Comparison of ENCODE assay signal across 8 mouse cellular contexts in the genomic region with DNA sequence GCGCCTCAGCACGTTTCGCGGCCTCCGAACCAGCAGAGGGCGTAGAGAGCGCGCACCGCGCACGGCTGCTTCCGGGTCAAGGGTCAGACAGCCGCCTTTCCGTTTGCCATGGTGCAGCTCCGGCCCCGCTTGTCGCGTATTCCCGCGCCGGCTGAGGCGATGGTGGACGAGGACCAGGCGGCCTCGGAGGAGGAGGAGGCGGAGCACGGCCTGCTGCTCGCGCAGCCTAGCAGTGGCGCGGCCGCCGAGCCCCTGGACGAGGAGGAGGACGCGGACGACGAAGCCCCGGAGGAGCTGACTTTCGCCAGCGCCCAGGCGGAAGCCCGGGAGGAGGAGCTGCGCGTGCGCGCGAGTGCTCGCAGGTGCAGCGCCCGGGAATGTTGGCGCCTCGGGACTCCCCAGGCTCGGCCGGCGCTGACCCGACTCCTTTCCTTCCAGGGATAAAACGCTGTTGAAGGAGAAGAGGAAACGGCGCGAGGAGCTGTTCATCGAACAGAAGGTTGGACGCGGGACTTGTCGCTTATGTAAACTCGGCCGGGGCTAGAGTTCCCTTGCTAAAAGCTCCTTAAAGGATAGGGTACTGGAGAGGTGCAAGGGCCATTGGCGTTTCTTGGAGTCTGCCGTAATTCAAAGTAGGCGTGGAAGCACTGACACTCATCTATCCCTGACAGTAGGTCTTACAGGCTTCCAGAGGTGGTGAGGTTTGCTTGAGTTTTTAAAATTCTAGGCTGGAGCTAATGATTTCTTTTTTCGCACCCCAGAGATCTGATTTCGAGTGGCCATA. TPM values are rescaled to one million over a fixed set of nuclear protein-coding genes. Genes with fewer than 3 reads are reported as not detected.
DNase-seq lines count a peak whose midpoint lies in the region; ATAC-seq and TF ChIP-seq lines count a peak whose summit lies in the region.

A gene (plus strand): TSS at position 94 of the 784 bp plus-strand sequence.

- TF ChIP-seq POLR2A in brain, embryonic 14.5 days (IDR thresholded peaks at IDR 0.05; ENCODE audit: borderline replicate concordance, extremely low read depth, insufficient read depth, insufficient read length, poor library complexity, severe bottlenecking) = peak; percentile 54

- peak within 1 kb of the TSS; percentile 92 for H3K27ac ChIP-seq in heart, embryonic 12.5 days (ENCODE audit: poor library complexity, severe bottlenecking)
- H3K27ac ChIP-seq in kidney, postnatal 0 days = peak within 1 kb of the TSS; percentile 94
- H3K27ac ChIP-seq in liver, embryonic 11.5 days (ENCODE audit: low read depth, low read length) = peak within 1 kb of the TSS; percentile 91
- peak within 1 kb of the TSS; percentile 94 for H3K27ac ChIP-seq in stomach, embryonic 14.5 days (ENCODE audit: low read length)

- no peaks in the 10 kb centered on the region for H3K27me3 ChIP-seq in C2C12 (ENCODE audit: control insufficient read depth, insufficient read depth, insufficient read length)
- no peaks in the 10 kb centered on the region for H3K27me3 ChIP-seq in erythroblast, embryonic 14.5 days (ENCODE audit: control insufficient read depth)
- H3K27me3 ChIP-seq in heart, embryonic 12.5 days (replicated peaks) = no peaks in the 10 kb centered on the region
- no peaks in the 10 kb centered on the region for H3K27me3 ChIP-seq in kidney, postnatal 0 days (ENCODE audit: insufficient read depth, low read length)
- no peaks in the 10 kb centered on the region for H3K27me3 ChIP-seq in liver, embryonic 11.5 days (replicated peaks; ENCODE audit: control insufficient read depth, insufficient read depth, low read length)
- H3K27me3 ChIP-seq in stomach, embryonic 14.5 days (ENCODE audit: control insufficient read depth, insufficient read depth, low read length) = no peaks in the 10 kb centered on the region

- peak; percentile 96 for ATAC-seq in heart, embryonic 12.5 days (ENCODE audit: insufficient number of reproducible peaks, low FRiP score)
- peak; percentile 88 for ATAC-seq in kidney, postnatal 0 days (replicated peaks; ENCODE audit: low FRiP score, low read depth)
- ATAC-seq in liver, embryonic 11.5 days (replicated peaks; ENCODE audit: low FRiP score) = peak; percentile 94
- peak; percentile 89 for ATAC-seq in stomach, embryonic 14.5 days (ENCODE audit: insufficient number of reproducible peaks, insufficient read depth, low FRiP score, low read depth)

- peaks cover 7% of the 10 kb centered on the region for H3K9me3 ChIP-seq in erythroblast, embryonic 14.5 days (ENCODE audit: control insufficient read depth, low read length)
- H3K9me3 ChIP-seq in heart, embryonic 12.5 days (replicated peaks) = peaks cover 4% of the 10 kb centered on the region; the same call in 1 of the 2 replicates
- no peaks in the 10 kb centered on the region for H3K9me3 ChIP-seq in kidney, postnatal 0 days (replicated peaks; ENCODE audit: low read length)
- H3K9me3 ChIP-seq in liver, embryonic 11.5 days (ENCODE audit: control insufficient read depth, low read length) = no peaks in the 10 kb centered on the region
- no peaks in the 10 kb centered on the region for H3K9me3 ChIP-seq in stomach, embryonic 14.5 days (ENCODE audit: control insufficient read depth, low read depth, low read length)

- H3K4me2 ChIP-seq in heart, embryonic 12.5 days = peak within 1 kb of the TSS; percentile 82
- peak within 1 kb of the TSS; percentile 74 for H3K4me2 ChIP-seq in kidney, postnatal 0 days (ENCODE audit: low read length)
- H3K4me2 ChIP-seq in liver, embryonic 11.5 days = peak within 1 kb of the TSS; percentile 77
- peak within 1 kb of the TSS; percentile 46 for H3K4me2 ChIP-seq in stomach, embryonic 14.5 days (replicated peaks; ENCODE audit: low read depth, low read length)

- H3K9ac ChIP-seq in heart, embryonic 12.5 days = peak within 1 kb of the TSS; percentile 75
- H3K9ac ChIP-seq in kidney, postnatal 0 days (ENCODE audit: low read depth, low read length) = peak within 1 kb of the TSS; percentile 90
- H3K9ac ChIP-seq in liver, embryonic 11.5 days (ENCODE audit: low read depth, low read length) = peak within 1 kb of the TSS; percentile 94
- H3K9ac ChIP-seq in stomach, embryonic 14.5 days (replicated peaks; ENCODE audit: low read depth, low read length) = peak within 1 kb of the TSS; percentile 77

- WGBS in heart, embryonic 12.5 days = 1% methylated on average over 72 of the region's 72 CpGs
- WGBS in kidney, postnatal 0 days = 2% methylated on average over 72 of the region's 72 CpGs
- WGBS in liver, embryonic 11.5 days = 1% methylated on average over 72 of the region's 72 CpGs
- WGBS in stomach, embryonic 14.5 days = 1% methylated on average over 72 of the region's 72 CpGs

- DNase-seq in brain, embryonic 14.5 days (ENCODE audit: low read depth) = peak; percentile 98
- peak; percentile 94 for DNase-seq in kidney, postnatal 0 days (ENCODE audit: low spot score)
- DNase-seq in liver, embryonic 11.5 days (ENCODE audit: low spot score) = peak; percentile 98
- peak; percentile 98 for DNase-seq in naive thymus-derived CD4-positive, alpha-beta T cell, adult 2 months (ENCODE audit: low read depth)

- peak within 1 kb of the TSS; percentile 66 for H3K4me3 ChIP-seq in C2C12 (ENCODE audit: insufficient read depth, poor library complexity, severe bottlenecking)
- peak within 1 kb of the TSS; percentile 96 for H3K4me3 ChIP-seq in erythroblast, embryonic 14.5 days (replicated peaks)
- peak within 1 kb of the TSS; percentile 63 for H3K4me3 ChIP-seq in heart, embryonic 12.5 days
- H3K4me3 ChIP-seq in kidney, postnatal 0 days (replicated peaks; ENCODE audit: low read depth, low read length) = peak within 1 kb of the TSS; percentile 91
- peak within 1 kb of the TSS; percentile 89 for H3K4me3 ChIP-seq in liver, embryonic 11.5 days (ENCODE audit: low read depth, low read length)
- H3K4me3 ChIP-seq in stomach, embryonic 14.5 days (ENCODE audit: low read depth, low read length) = peak within 1 kb of the TSS; percentile 79

- TF ChIP-seq CTCF in C2C12 (IDR thresholded peaks at IDR 0.05; ENCODE audit: control insufficient read depth, insufficient read depth, insufficient read length) = peak; percentile 96
- peak; percentile 83 for TF ChIP-seq CTCF in brain, embryonic 14.5 days (IDR thresholded peaks at IDR 0.05; ENCODE audit: borderline replicate concordance, extremely low read depth, insufficient read depth, insufficient read length)
- peak; percentile 89 for TF ChIP-seq CTCF in kidney, postnatal 0 days (IDR thresholded peaks at IDR 0.05; ENCODE audit: low read depth)

- H3ac ChIP-seq in C2C12 (ENCODE audit: control insufficient read depth, insufficient read length, low read depth) = peak within 1 kb of the TSS; percentile 99

- peaks cover 15% of the 10 kb centered on the region for H3K4me1 ChIP-seq in erythroblast, embryonic 14.5 days (ENCODE audit: control insufficient read depth)
- peaks cover 8% of the 10 kb centered on the region for H3K4me1 ChIP-seq in heart, embryonic 12.5 days (replicated peaks)
- no peaks in the 10 kb centered on the region for H3K4me1 ChIP-seq in kidney, postnatal 0 days (replicated peaks; ENCODE audit: insufficient read depth, low read length)
- H3K4me1 ChIP-seq in liver, embryonic 11.5 days (replicated peaks; ENCODE audit: control insufficient read depth, insufficient read depth, low read length) = peaks cover 5% of the 10 kb centered on the region
- peaks cover 3% of the 10 kb centered on the region; the same call in 1 of the 2 replicates for H3K4me1 ChIP-seq in stomach, embryonic 14.5 days (ENCODE audit: control insufficient read depth, insufficient read depth, low read length)

- H3K36me3 ChIP-seq in C2C12 (ENCODE audit: control insufficient read depth, insufficient read depth) = peaks cover 39% of the 10 kb centered on the region
- H3K36me3 ChIP-seq in erythroblast, embryonic 14.5 days (ENCODE audit: control insufficient read depth) = peaks cover 43% of the 10 kb centered on the region
- peaks cover 49% of the 10 kb centered on the region for H3K36me3 ChIP-seq in heart, embryonic 12.5 days
- peaks cover 16% of the 10 kb centered on the region; the same call in 1 of the 2 replicates for H3K36me3 ChIP-seq in kidney, postnatal 0 days (ENCODE audit: insufficient read depth, low read length)
- H3K36me3 ChIP-seq in liver, embryonic 11.5 days (ENCODE audit: control insufficient read depth, insufficient read depth, low read length) = peaks cover 6% of the 10 kb centered on the region
- peaks cover 24% of the 10 kb centered on the region for H3K36me3 ChIP-seq in stomach, embryonic 14.5 days (ENCODE audit: control insufficient read depth, insufficient read depth, low read length)

- peaks cover 29% of the 10 kb centered on the region for H3K79me2 ChIP-seq in C2C12 (ENCODE audit: control insufficient read depth, insufficient read depth)

- H3K79me3 ChIP-seq in C2C12 (ENCODE audit: low read depth) = peaks cover 5% of the 10 kb centered on the region

TF ChIP-seq in C2C12, 6 proteins besides CTCF, POLR2A, EP300 and RAD21:
- TF ChIP-seq MAX (IDR thresholded peaks at IDR 0.05) (peak; percentile 76), MYOG (IDR thresholded peaks at IDR 0.05; ENCODE audit: control insufficient read depth, extremely low read depth, insufficient read length) (no peak)

RNA-seq across cellular contexts. Expression of the gene that starts here (rescaled TPM):
- polyA plus RNA-seq in C2C12 (2012; fragmentation: generic; extraction: Trizol) = 94.1 TPM
- 94.7 and 102 TPM in 2 replicates for polyA plus RNA-seq in brain, embryonic 14.5 days (2012; rRNA removed)
- 24.4 and 27.4 TPM in 2 replicates for polyA plus RNA-seq in erythroblast, embryonic 14.5 days (2012)
- polyA plus RNA-seq in heart, embryonic 12.5 days (2016; fragmentation: Nextera tagmentation; extraction: Ambion mirVana) = 134 and 141 TPM in 2 replicates
- polyA plus RNA-seq in kidney, postnatal 0 days (2015; fragmentation: Nextera tagmentation; extraction: Ambion mirVana) = 164 and 169 TPM in 2 replicates
- 221 and 223 TPM in 2 replicates for polyA plus RNA-seq in liver, embryonic 11.5 days (2014; fragmentation: Nextera tagmentation; extraction: Ambion mirVana)
- 140 and 147 TPM in 2 replicates for polyA plus RNA-seq in stomach, embryonic 14.5 days (2014; fragmentation: Nextera tagmentation; extraction: Ambion mirVana)

Comparison
In these comparisons a context has a peak if more than half of its experiments do, and no peak if none do; other contexts are left out.
1. Peak in every context shown above with its lines: DNase-seq, ATAC-seq, H3K4me3 ChIP-seq and H3K27ac ChIP-seq.